Mouse (Mus musculus): ENCODE measurements at regions not wholly inside any gene's neighbourhood (a gene's known extent, or its start where the extent isn't known, plus 50 kb on each side); places are given as distances from the start of the nearest gene placed in this dataset.

GRCm38 (mm10) chr1:183802351-183802750 is 210.8 kb upstream of the Dusp10 start:
- H3K9ac ChIP-seq: no peak overlapping the region
- no peaks in the 10 kb centered on the region for H3K4me1 ChIP-seq (replicated peaks)
- H3K4me2 ChIP-seq: no peak overlapping the region
- H3K27ac ChIP-seq: no peak overlapping the region
- ATAC-seq (replicated peaks; ENCODE audit: insufficient number of reproducible peaks, insufficient read depth, low FRiP score, low read depth): no peak
- H3K9me3 ChIP-seq (replicated peaks): no peaks in the 10 kb centered on the region
- no peaks in the 10 kb centered on the region for H3K36me3 ChIP-seq
- H3K27me3 ChIP-seq: no peaks in the 10 kb centered on the region
- no peak overlapping the region for H3K4me3 ChIP-seq
- 71% methylated on average over 4 of the region's 4 CpGs for WGBS

DNA sequence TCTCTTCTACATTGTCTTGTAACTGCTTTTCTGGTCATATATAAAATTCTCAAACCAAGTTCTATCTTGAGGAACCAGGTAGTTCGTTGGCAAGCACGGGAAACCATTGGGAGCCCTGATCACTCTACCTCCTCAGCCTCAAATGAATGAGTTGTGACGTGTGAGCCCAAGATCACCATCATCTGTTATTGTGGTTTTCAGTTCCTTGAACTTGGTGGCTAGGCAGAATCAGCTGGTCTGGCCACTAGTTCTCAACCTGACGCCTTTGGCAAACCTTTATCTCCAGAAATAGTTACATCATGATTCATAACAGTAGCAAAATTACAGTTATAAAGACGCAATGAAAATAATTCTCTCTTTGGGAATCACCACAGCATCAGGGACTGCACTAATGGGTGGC is 209.7 kb upstream of the Dusp10 start:
- no peaks in the 10 kb centered on the region for H3K4me1 ChIP-seq (replicated peaks)
- WGBS: 73% methylated on average over 5 of the region's 5 CpGs
- H3K27me3 ChIP-seq: no peaks in the 10 kb centered on the region
- no peak overlapping the region for H3K27ac ChIP-seq
- no peak overlapping the region for H3K4me2 ChIP-seq
- no peaks in the 10 kb centered on the region for H3K36me3 ChIP-seq
- H3K9ac ChIP-seq: no peak overlapping the region
- no peak for ATAC-seq (replicated peaks; ENCODE audit: insufficient number of reproducible peaks, insufficient read depth, low FRiP score, low read depth)
- H3K4me3 ChIP-seq: no peak overlapping the region
- no peaks in the 10 kb centered on the region for H3K9me3 ChIP-seq (replicated peaks)

- H3K36me3 ChIP-seq: no peaks in the 10 kb centered on the region
- no peaks in the 10 kb centered on the region for H3K27me3 ChIP-seq
- no peak overlapping the region for H3K4me3 ChIP-seq
- 58% methylated on average over 1 of the region's 1 CpGs for WGBS
- ATAC-seq (replicated peaks; ENCODE audit: insufficient number of reproducible peaks, insufficient read depth, low FRiP score, low read depth): no peak
- no peaks in the 10 kb centered on the region for H3K9me3 ChIP-seq (replicated peaks)
- H3K4me1 ChIP-seq (replicated peaks): no peaks in the 10 kb centered on the region
- H3K27ac ChIP-seq: no peak overlapping the region
- no peak overlapping the region for H3K9ac ChIP-seq
- H3K4me2 ChIP-seq: no peak overlapping the region
Observed at GRCm38 (mm10) chr1:183803826-183804225, 209.3 kb upstream of the Dusp10 start.

GRCm38 (mm10) chr1:183804295-183804694 is 208.8 kb upstream of the Dusp10 start:
- Histone ChIP-seq H3K4me3 (no peak overlapping the region), H3K36me3 (no peaks in the 10 kb centered on the region), H3K4me2 (no peak overlapping the region), H3K27ac (no peak overlapping the region), H3K27me3 (no peaks in the 10 kb centered on the region), H3K9ac (no peak overlapping the region), H3K9me3 (replicated peaks) (no peaks in the 10 kb centered on the region), H3K4me1 (replicated peaks) (no peaks in the 10 kb centered on the region)
- no peak for ATAC-seq (replicated peaks; ENCODE audit: insufficient number of reproducible peaks, insufficient read depth, low FRiP score, low read depth)
- whole genome bisulfite sequencing: 74% methylated on average over 2 of the region's 2 CpGs

DNA sequence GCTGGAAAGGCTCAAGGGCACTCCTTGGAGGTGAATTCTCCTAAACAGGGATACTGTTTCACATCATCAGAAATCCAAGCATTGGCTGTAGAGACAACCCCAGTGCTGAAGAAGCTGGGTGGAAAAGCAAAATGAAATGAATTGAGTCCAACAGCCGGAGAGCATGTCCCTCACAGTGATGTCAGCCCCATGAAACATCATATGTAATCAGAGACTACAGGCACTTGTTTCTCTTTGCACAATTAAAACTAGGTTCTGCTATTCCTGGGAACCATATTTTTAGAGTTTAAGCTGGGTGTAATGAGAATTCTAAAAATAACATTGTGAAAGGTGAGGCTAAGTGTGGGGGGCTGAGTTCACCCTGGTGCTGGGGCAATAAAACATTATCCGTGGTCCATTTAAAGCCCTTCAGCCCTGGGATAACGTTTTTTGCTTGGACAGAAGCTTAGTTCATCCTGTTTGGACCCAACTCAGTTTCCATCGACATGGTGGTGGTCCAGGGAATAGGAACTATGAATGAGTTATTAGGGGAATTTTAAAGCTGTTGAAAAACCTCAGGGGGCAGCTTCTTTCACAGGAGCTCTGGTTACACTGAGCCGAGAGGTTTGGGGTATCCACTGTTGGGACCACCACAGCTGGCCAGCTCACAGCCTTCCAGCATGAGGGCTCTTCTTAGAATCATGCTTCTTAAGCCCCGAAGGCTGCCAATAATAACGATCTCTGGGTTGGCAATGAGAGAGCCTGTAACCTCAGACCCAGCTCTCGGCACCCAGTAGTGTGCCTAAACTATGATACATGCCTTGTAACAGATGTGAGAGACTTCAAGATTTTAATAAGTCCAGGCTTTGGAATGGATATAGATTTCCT is 206.0 kb upstream of the Dusp10 start:
- Histone ChIP-seq H3K4me1 (replicated peaks) (no peaks in the 10 kb centered on the region), H3K9ac (no peak overlapping the region), H3K27ac (no peak overlapping the region), H3K27me3 (no peaks in the 10 kb centered on the region), H3K4me2 (no peak overlapping the region), H3K36me3 (no peaks in the 10 kb centered on the region), H3K9me3 (replicated peaks) (no peaks in the 10 kb centered on the region), H3K4me3 (no peak overlapping the region)
- WGBS: 71% methylated on average over 8 of the region's 8 CpGs
- ATAC-seq (replicated peaks; ENCODE audit: insufficient number of reproducible peaks, insufficient read depth, low FRiP score, low read depth): no peak

GRCm38 (mm10) chr1:183808168-183808567 is 204.9 kb upstream of the Dusp10 start:
- Histone ChIP-seq H3K27ac (no peak overlapping the region), H3K4me3 (no peak overlapping the region), H3K4me1 (replicated peaks) (no peaks in the 10 kb centered on the region), H3K27me3 (no peaks in the 10 kb centered on the region), H3K36me3 (no peaks in the 10 kb centered on the region), H3K4me2 (no peak overlapping the region), H3K9ac (no peak overlapping the region), H3K9me3 (replicated peaks) (no peaks in the 10 kb centered on the region)
- WGBS: 78% methylated on average over 2 of the region's 2 CpGs
- ATAC-seq (replicated peaks; ENCODE audit: insufficient number of reproducible peaks, insufficient read depth, low FRiP score, low read depth): no peak

DNA sequence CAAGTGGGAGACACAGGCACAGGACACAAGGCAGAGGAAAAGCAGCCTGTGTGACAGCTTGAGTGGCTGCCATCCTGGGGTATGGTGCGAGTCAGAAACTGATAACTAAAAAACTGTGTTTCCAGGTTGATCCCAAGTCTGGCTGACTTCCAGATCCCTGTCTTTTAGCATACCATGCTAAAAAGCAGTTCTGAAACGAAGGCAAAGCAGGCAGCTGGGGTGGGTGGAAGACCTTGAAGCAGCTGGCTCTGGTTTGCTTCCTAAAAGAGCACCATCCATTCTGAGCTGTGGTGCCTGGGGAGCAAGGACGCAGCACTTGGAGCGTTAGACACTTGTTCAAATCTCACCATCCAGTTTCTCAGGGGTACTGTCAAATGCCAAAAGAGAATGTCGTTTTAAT is 192.5 kb upstream of the Dusp10 start:
- Histone ChIP-seq H3K4me2 (no peak overlapping the region), H3K27me3 (no peaks in the 10 kb centered on the region), H3K4me1 (replicated peaks) (0 out of 2 replicates have a peak, but pooled peaks cover 4% of the 10 kb centered on the region), H3K27ac (no peak overlapping the region), H3K9ac (no peak overlapping the region), H3K9me3 (replicated peaks) (no peaks in the 10 kb centered on the region), H3K4me3 (no peak overlapping the region), H3K36me3 (no peaks in the 10 kb centered on the region)
- no peak for ATAC-seq (replicated peaks; ENCODE audit: insufficient number of reproducible peaks, insufficient read depth, low FRiP score, low read depth)
- 24% methylated on average over 5 of the region's 5 CpGs for WGBS

DNA sequence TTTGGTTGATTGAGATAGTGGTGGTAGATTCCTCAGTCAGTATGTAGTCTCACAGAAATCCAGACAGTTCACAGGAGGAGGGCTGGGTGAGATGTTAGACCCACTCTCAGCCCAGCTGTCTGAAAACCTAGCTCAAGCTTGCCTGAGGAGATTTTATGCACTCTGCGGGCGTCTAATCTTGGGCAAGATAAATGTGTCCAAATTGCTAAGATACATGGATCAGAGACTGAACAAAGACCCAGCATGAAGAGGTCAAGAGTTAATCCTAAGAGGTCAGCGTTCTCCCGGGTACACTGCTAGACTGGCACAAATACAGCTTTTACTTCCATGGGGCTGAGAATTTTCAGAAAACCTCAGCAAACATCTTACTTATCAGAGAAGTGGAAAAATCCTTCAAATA is 186.8 kb upstream of the Dusp10 start:
- ATAC-seq (replicated peaks; ENCODE audit: insufficient number of reproducible peaks, insufficient read depth, low FRiP score, low read depth): no peak
- Histone ChIP-seq H3K27me3 (no peaks in the 10 kb centered on the region), H3K9me3 (replicated peaks) (no peaks in the 10 kb centered on the region), H3K4me3 (no peak overlapping the region), H3K27ac (no peak overlapping the region), H3K4me1 (replicated peaks) (no peaks in the 10 kb centered on the region), H3K36me3 (no peaks in the 10 kb centered on the region), H3K4me2 (no peak overlapping the region), H3K9ac (no peak overlapping the region)
- WGBS: 25% methylated on average over 4 of the region's 4 CpGs

DNA sequence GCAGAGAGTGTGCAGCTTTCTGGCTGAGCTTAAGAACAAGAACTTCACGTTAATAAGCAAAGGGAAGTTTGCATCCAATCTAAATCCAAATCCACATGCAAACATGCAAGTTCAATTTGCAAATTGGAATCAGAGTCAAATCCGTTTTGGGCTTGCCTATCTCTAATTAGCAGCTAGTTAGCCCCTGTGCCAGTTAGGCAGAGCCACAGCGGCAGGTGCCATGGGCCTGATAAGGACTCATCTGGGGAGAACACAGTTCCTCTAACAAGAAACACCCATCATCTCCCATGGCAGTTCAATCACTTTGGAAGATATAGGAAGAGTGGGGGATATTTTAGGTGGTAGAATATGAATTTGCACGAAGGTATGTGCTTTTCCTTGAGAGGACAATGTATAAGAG is 168.0 kb upstream of the Dusp10 start:
- no peaks in the 10 kb centered on the region for H3K27me3 ChIP-seq
- H3K9ac ChIP-seq: no peak overlapping the region
- H3K4me2 ChIP-seq: no peak overlapping the region
- H3K27ac ChIP-seq: no peak overlapping the region
- no peak overlapping the region for H3K4me3 ChIP-seq
- H3K9me3 ChIP-seq (replicated peaks): no peaks in the 10 kb centered on the region
- H3K4me1 ChIP-seq (replicated peaks): no peaks in the 10 kb centered on the region
- ATAC-seq (replicated peaks; ENCODE audit: insufficient number of reproducible peaks, insufficient read depth, low FRiP score, low read depth): no peak
- no peaks in the 10 kb centered on the region for H3K36me3 ChIP-seq
- 66% methylated on average over 4 of the region's 4 CpGs for WGBS

DNA sequence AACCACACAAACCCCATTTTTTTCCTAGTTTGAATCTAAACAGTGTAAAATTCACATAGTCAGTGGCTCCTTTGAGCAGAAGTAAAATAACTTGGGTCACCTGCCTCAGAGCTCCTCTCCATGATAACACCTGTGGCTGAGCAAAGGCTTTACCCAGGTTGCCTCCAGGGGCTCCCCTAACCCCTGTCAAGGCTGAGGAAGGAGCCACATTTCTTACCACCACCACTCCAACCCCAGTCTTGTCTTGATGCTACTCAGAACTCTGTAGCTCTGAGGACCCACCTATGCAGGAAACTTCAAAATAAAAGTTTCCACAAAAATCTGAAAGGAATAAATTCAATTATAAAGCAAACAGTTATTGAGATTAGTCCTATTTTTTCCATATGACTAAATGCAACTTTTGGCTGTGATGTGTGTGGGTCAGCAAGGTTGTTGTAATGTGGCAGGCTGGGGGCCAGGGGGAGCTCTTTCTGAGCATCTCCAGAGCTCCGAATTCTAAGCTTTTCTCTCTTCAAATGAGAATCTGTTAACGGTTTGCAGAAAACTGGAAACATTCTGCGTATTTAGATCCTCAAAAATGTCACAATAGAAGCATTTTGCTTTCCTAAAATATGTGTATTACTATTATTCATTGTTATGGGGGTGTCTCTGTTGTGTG is 159.0 kb upstream of the Dusp10 start:
- Histone ChIP-seq H3K4me1 (replicated peaks) (no peaks in the 10 kb centered on the region), H3K4me3 (no peak overlapping the region), H3K27ac (no peak overlapping the region), H3K9me3 (replicated peaks) (no peaks in the 10 kb centered on the region), H3K4me2 (no peak overlapping the region), H3K9ac (no peak overlapping the region), H3K36me3 (no peaks in the 10 kb centered on the region), H3K27me3 (no peaks in the 10 kb centered on the region)
- WGBS: 78% methylated on average over 3 of the region's 3 CpGs
- no peak for ATAC-seq (replicated peaks; ENCODE audit: insufficient number of reproducible peaks, insufficient read depth, low FRiP score, low read depth)

DNA sequence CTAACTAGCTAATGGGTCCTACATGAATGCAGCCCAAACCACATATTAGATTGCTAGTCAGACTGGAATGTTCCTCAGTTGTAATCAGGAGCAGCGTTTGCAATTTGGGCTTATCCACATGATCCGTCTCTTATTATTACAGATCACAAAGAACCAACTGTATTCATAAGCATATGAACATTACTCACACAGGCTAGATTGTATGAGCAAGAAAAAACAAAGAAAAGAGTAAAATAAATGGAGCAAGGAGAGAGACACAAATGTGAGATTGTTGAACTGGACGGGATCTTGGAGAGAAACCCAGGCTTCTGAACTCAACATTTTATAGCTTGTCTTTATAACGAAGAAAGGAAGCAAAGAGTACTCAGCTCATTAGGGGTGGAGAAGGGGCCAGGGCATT is 148.0 kb upstream of the Dusp10 start:
- no peaks in the 10 kb centered on the region for H3K9me3 ChIP-seq (replicated peaks)
- ATAC-seq (replicated peaks; ENCODE audit: insufficient number of reproducible peaks, insufficient read depth, low FRiP score, low read depth): no peak
- no peak overlapping the region for H3K9ac ChIP-seq
- 79% methylated on average over 4 of the region's 4 CpGs for WGBS
- H3K4me1 ChIP-seq (replicated peaks): no peaks in the 10 kb centered on the region
- H3K27me3 ChIP-seq: no peaks in the 10 kb centered on the region
- H3K27ac ChIP-seq: no peak overlapping the region
- no peak overlapping the region for H3K4me2 ChIP-seq
- no peaks in the 10 kb centered on the region for H3K36me3 ChIP-seq
- H3K4me3 ChIP-seq: no peak overlapping the region

DNA sequence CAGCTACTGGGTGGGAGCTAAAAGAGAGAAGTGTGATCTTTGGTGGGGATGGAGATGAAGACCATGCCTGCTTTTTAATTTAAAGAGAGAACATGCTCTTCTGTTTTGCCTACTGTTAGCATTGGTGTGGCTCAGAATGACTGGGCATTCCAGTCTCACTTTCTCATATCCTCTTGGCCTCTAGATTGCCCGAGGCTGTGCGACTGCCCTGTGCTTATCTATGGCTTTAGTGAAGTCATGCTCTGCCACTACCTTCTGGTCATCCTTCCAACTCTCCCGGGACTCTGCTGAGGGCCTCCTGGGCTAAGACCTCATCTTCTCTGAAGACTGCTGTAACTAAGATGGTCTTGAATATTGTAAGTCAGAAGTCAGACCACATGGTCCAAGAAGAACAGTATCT is 147.5 kb upstream of the Dusp10 start:
- H3K9ac ChIP-seq: no peak overlapping the region
- H3K4me3 ChIP-seq: no peak overlapping the region
- H3K4me1 ChIP-seq (replicated peaks): no peaks in the 10 kb centered on the region
- H3K27me3 ChIP-seq: no peaks in the 10 kb centered on the region
- no peak overlapping the region for H3K27ac ChIP-seq
- no peak for ATAC-seq (replicated peaks; ENCODE audit: insufficient number of reproducible peaks, insufficient read depth, low FRiP score, low read depth)
- no peaks in the 10 kb centered on the region for H3K9me3 ChIP-seq (replicated peaks)
- H3K4me2 ChIP-seq: no peak overlapping the region
- no peaks in the 10 kb centered on the region for H3K36me3 ChIP-seq
- 54% methylated on average over 3 of the region's 3 CpGs for WGBS
